Mouse (Mus musculus) skeletal muscle tissue, adult 2 months (tissue): ENCODE results near the gene Maml2.
A peak's percentile ranks its signal among the peaks of the same experiment; 100 is the strongest.

Experiments
- DNase-seq: peaks from one replicate; pipeline ENCODE4 v3.0.0-alpha.2; 2012; ENCODE audit warnings: low read depth, low spot score

The Maml2 gene

DNA sequence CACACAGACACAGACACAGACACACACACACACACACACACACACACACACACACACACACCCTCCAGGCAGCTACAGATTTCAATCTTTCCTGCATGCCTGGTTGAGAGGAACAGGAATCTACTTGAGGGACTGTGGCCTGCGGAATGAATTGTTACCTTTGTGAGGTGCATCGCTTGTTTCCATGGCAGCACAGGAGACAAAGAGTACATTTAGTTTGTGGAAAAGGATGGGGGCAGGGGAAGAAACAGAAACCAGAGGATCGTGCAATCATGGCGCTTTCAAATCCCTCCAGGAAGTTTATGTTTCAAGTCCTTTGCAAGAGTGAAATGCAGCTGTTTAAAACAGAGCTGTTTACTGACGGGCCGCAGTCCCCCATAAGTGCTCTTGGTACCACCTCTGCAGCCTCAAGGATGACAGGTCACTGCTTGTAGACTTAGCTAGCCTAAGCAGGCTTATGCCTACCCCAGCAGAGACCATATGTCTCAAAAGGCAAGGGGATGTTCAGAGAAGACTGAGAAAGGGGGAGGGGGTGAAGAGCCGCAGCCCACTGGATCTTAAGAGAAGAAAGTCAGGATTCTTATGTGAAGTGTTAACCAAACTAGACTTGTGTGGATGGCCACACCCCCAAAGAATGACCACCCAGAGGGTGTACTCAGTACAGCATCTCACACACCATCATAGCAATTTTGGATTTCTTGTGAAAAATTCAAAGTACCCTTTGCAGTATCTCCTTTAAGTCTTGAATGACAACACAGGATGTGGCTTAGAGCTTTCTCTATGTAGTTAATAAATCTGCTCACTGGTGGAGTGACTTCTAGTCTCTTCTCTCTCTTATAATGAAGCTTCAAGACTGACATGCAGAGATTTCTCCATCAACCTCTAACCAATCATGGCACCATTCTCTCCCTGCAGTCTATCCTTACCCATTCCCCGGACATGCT, 315.8 kb downstream of the Maml2 start:
- no peak for DNase-seq

DNA sequence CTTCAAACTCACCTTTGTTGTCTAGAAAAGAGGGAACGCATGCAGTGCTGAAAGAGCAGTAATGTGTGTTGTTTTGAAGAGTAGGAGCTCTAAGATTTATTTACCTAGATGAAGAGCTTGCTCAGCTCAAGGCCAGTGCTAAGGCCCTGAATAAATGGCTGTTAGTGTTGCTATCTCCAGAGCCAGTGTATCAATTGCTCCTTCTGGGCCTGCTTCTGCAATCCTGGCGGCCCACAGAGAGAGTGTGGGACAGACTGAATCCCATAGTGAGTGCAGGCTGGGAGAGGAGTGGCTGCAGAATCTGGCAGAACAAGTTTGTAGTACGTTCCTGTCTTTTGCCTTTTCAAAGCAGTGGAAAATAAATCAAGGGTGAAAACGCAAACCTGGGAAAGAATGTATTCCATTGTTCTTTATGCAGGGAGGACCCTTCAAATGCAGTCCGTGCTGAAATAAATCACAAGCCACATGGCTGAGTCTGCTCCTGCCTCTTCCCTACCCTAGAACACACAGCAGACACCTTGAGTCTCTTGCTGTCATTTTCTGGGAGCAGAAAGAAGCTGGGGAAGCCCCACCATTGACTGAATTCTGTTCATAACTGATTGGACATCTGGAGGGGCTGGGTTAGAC, 318.7 kb downstream of the Maml2 start:
- DNase-seq = no peak

DNA sequence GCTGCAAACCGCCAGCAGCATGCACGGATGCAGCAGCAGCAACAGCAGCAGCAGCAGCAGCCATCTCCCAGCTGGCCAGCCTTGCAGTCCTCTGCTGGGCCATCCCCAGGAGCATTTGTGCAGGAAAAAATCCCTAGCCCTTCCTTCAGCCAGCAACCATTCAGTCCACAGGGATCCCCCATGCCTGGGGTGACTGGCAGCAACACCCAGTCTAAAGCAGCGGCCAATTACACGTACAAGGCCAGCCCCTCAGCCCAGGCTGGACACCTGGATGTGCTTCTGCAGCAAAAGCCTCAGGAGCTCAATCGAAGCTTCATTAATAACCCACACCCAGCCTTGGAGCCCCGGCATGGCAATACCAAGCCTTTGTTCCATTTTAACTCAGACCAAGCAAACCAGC, 323.0 kb downstream of the Maml2 start:
- no peak for DNase-seq

DNA sequence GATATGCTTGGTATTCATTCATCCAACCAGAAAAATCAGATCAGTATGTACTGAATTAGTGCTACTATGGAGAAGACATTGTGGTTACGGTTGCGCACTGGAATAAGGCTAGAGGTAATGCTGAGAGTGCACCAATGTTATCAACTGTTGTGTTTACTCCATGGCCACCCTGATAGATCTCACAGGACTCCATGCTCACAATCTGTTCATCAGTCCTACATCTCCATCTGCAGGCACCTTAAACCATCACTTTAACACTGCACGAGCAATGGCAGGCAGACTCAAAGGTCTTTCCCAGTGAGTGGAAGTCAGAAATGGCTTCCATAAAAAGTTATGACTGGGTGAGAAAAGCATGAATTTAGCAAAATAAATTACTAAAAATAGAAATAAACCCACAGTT, 324.2 kb downstream of the Maml2 start:
- DNase-seq = no peak

GRCm38 (mm10) chr9:13622426-13622825, 324.7 kb downstream of the Maml2 start:
- DNase-seq = no peak

- no peak for DNase-seq
Observed at GRCm38 (mm10) chr9:13623892-13624422, 326.2 kb downstream of the Maml2 start.

- no peak for DNase-seq
Observed at GRCm38 (mm10) chr9:13624780-13625179, 327.0 kb downstream of the Maml2 start.

DNA sequence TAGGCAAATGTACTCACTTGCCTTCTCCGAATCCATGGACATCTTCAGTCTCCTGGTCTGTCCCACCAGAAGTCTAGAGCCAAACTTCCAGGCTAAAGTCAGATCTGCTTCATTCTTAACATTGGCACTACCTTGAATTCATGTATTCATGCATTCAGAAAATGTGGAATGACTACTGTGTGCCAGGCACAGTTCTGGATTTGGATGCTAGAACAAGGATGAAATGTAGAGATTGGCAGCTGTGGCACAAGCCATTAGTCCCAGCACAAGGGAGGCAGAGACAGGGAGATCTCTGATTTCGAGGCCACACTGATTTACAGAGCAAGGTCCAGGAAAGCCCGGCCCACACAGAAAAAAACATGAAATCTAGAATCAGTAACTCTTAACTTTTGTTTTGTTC, 327.5 kb downstream of the Maml2 start:
- DNase-seq = no peak

DNA sequence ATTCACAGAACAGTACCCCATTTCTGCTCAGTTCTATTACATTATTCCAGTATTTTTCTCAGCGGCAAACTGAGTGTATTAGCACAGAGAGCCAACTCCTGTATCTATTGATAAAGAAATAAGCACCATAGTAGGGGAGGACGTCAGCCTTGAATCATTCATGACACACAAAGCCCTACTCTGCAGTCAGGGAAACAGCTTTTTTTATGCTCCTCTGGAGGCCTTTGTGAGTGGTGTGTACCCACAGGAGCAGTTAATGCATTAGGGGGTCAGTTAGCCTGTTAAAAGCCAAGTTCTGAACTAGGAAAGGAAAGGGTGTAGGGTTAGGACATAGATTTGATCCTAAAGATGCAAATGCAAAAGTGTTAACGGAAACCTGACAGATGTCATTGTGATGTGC, 328.7 kb downstream of the Maml2 start:
- no peak for DNase-seq

DNA sequence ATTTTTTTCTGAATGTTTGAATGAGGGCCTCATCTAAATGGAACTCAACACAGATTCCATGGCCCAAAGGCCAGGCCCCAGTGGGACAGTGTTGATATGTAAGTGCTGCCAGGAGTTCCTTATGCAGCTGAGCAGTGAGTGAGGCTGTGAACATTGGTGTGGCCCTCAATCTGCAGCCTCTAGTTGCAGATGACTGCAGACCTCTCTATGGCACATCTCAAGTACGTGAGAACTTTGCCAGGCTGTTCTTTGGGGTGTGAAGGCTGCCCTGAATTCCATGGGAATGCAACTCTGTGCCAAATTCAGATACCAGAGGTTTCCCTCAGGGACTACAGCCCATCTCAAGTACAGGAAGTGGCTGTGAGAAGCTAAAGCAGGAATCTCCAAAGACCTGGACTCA, 335.6 kb downstream of the Maml2 start:
- DNase-seq = peak; percentile 36

GRCm38 (mm10) chr9:13639655-13640054, 341.9 kb downstream of the Maml2 start:
- no peak for DNase-seq

GRCm38 (mm10) chr9:13645153-13645552, 347.4 kb downstream of the Maml2 start:
- peak; percentile 25 for DNase-seq

DNA sequence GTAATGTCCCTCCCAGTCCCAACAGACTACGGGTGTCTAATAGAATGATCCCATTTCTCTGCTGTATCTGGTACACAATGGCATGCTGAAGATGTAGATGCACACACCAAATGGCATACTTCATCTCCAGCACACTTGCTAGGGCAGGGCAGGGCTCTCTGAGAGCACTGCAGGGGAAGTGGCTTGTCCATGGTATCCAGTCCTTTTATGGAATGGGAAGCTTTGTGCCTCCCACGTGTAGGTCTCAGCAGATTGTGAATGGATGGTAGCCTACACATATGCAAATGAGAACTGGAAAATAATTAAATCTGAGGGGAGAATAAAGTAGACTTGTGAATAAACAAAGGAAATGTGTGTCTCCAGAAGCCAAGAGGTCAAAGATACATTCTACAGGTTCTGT, 353.3 kb downstream of the Maml2 start:
- no peak for DNase-seq

- no peak for DNase-seq
Observed at GRCm38 (mm10) chr9:13651828-13652227, 354.1 kb downstream of the Maml2 start.

GRCm38 (mm10) chr9:13652389-13652877, 354.7 kb downstream of the Maml2 start:
- DNase-seq = no peak

- no peak for DNase-seq
Observed at GRCm38 (mm10) chr9:13652917-13653316, 355.2 kb downstream of the Maml2 start.

- no peak for DNase-seq
Observed at GRCm38 (mm10) chr9:13661768-13662623, 364.2 kb downstream of the Maml2 start.

GRCm38 (mm10) chr9:13665487-13665969, 367.8 kb downstream of the Maml2 start:
- DNase-seq = no peak

DNA sequence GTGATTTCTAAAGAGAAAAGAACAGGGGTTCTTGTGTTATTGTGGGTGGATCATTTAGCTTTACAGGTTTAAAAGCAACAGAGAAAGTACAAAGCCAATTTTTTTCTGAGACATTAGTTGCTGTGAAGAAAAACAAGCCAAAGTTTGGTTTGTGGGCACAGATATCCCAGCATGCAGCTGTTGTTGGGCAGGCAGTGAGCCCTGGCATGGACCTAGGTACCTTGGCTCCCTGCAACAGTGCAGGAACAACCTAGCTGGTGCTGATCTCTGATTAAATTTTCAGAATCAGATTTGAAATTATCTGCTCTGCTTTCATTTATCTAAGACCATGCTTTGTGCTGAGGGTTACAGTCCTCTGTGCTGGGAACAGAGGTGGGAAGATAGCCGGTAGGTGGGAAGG, 370.2 kb downstream of the Maml2 start:
- no peak for DNase-seq

GRCm38 (mm10) chr9:13668742-13669141, 371.0 kb downstream of the Maml2 start:
- DNase-seq = peak; percentile 38

DNA sequence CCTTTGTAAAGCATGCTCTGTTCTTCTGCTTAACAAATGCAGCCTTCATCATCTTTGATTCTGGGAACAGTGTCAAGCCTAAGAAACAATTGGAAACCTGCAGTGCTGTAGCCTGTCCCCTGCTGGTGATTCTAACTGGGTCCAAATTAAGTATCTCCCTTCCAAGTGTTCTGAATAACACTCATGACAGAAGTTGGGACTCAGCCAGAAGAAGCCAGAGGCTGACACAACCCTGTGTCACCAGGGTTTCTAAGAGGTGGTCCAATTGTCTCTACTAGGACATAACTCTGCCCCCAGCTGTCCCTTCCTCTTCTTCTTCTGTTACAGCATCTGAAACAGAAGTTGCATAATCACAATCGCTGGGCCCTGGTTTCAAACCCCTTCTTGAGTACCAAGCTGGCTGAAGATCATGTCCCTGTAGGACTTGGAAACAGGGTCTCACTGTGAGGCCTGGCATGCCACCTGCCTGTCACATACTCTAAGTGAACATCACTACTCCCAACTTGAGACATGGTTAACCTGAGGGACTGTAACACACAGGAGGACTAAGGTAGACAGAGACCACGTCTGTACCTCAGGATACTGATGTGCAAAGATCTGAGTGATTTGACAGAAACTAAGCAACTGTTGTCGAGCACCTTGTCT, 373.5 kb downstream of the Maml2 start:
- peak; percentile 31 for DNase-seq
